Mouse (Mus musculus) lung, postnatal 14 days (tissue): ENCODE measurements around the gene Spns3.

Experiments used
- DNase-seq: peaks from one replicate; pipeline ENCODE4 v3.0.0; 2021

Spns3 gene

DNA sequence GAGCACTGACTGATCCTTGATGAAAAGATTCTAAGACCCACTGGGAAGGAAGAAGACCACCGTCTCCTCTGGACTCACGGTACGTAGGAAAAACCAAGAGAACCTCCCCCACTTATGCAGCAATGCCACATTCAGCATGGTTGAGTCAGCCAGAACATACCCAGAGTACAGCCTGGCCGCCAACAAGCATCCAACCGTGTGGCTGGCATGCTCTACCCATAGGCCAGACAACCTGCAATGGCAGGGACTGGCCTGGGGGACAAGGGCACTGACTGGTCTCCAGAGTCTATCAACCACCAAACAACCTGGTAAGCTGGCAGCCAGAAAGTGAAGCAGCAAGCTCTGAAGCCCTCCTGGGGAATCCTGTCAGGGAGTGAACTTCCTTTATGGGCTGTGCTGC, 41.7 kb downstream of the Spns3 start:
- DNase-seq: no peak

DNA sequence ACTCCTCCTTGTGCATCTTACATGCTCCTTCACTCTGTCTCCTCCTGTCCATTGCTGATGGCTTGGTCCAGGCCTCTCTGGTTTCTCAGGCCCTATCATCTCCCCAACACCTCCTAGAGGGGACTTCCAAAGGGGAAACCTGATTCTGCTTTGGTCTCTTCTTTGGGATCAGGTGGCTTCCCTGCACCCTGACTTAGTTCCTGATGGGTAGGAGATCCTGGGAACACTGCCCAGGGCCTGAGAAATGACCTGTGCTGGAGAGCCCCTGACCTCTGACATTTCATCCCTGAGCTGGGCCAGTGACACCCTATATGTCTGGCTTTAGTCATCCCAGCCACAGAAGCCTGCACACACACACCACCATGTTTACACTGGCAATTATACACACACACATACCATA, 42.7 kb downstream of the Spns3 start:
- no peak for DNase-seq

DNA sequence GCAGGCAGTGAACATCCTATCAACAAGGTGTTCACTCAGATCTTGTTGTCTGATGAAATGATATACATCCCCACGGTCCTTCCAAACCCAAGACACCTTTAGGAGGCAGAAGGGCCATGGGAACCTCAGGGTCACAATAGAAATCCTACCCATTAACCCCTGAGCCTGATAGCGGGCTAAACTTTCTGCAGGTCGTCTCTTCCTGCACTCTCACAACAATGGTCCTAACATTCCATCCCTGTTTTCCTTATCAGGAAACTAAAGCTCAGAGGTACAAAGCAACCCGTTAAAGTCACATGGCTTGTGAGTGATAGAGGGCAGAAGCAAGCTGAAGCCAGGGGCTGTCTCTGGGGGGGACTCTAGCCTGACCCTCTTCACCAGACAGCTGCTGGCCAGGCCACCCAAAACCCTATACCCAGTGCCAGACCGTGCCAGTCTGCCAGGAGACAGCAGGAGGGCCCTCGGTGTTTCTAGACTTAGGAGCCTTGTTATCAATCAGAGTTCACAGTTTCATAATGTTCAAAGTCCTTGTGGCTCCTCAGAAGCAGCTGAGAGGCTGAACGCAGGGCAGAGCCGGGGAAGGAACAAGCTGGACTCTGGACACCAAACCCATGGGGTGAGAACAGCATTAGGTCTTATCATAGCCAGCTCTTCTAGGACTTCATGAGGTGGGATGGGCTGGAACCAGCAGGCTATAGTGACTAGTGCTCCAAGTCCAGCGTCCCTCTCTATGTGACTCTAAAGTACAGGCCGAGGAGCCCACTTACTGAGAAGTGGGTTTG, 46.1 kb downstream of the Spns3 start:
- DNase-seq: no peak

DNA sequence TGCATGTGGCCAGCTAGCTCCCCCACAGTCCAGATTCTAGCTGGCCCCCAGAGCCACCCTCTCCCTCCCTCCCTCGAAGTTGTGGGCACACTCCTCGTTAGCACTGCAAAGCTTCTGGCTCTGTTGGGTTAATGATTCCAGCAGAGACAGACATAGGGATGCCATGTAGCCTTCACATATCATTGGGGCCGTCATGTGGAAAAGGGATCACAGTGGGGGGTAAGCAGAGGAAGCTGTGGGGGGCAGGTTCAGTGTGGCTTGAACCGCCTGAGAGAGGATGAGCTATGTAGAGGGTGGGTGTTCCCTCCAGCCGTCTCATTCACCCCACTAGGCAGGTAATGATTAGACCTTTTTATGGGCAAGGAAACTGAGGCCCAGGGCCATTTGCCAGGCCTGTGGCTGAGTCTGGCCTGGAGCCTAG, 46.8 kb downstream of the Spns3 start:
- DNase-seq: no peak

DNA sequence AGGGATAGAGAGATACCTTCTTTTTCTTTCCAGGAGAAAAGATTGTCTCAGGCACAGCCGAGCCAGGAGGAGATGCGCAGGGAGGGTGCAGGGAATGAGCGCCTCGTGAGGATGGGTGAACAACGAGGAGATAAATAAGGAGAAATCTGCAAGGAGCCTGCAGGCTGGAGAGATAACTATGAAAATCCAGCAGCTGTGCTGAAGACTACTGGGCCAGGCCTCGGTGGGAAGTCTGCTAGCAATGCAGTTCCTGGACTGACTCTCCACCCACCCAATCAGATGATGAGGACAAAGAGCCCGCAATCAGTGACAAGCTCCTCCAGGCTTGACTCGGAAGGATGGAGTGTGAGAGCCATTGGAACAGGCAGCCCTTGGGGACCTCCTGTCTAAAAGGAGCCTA, 48.1 kb downstream of the Spns3 start:
- no peak for DNase-seq

DNA sequence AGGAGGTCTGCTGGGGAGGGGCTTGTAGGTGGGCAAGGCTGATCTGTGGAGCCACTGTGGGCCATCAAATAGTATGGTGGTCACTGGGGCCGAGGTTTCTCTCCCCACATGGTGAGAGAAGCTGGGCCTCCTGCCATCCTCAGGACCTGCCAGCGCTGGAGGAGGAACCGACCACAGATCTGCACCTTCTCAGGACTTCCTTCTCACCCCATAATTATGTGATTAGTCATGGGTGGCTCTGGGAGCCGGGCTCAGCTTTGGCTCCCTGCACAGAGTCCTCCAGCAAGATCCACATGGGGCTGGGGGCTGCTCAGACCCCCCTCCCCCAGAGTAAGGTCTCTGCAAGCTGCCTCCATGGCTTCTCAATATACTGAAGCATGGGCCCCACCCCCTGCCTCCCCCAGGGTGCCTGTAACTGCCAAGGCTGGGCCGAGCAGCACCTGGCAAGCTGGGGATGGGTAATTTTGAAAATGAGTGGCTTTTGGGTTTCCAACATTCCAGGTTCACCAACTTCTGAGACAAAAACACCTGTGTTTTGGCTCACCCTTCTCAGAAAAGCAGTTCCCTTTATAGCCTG, 48.8 kb downstream of the Spns3 start:
- DNase-seq: no peak

DNA sequence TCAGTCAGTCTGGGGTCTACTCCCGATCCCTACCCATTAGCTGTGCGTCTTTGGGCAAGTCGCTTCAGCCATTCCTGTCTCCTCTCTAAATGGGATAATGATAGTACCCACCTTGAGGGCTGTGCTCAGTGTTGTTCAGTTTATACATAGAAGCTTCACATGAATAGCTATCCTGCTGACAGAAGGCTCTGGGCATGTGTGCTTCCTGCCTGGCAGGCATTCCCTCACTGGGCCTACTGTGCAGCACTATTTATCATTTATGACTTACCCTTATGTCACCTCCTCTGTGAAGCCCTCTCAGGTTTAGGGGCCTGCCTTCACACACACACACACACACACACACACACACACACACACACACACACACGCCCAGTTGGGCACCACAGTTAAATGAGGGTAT, 50.2 kb downstream of the Spns3 start:
- no peak for DNase-seq

DNA sequence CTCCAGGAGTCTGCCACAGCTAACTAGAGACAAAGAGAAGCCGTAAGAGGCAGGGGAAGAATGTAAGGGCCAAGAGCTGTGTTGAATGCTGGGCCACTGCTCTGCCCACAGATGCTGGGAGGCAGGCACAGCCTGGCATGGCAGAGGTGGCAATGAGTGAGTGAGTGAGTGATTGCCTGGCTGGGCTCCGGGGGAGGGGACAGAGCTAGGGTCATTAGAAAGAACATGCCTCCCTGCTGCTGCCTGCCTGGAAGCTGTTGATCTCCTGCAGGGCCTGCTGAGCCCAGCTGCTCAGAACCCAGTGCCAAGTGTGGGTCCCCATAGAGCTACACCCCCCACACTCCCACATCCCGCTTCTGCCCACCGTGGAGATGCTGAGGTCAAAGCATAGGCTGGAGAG, 52.9 kb downstream of the Spns3 start:
- no peak for DNase-seq

DNA sequence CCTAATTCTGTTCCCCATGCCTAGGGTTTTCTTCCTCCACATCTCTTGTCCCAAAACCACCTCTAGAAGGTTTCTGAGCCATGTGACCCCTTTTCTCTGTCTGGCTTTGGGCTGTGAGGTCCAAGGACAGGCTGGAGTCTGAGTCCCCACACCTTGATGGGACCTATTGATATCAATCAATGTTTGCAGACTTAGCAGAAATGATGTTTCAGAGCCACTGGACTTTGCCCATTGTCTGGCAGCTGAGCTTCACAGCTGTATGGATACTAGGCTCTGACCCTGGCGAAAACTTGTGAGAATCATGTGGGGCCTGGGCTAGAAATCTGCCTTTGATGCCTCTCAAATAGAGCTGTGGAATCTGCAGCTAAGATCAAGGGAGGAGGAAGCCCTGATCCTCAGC, 53.5 kb downstream of the Spns3 start:
- no peak for DNase-seq

DNA sequence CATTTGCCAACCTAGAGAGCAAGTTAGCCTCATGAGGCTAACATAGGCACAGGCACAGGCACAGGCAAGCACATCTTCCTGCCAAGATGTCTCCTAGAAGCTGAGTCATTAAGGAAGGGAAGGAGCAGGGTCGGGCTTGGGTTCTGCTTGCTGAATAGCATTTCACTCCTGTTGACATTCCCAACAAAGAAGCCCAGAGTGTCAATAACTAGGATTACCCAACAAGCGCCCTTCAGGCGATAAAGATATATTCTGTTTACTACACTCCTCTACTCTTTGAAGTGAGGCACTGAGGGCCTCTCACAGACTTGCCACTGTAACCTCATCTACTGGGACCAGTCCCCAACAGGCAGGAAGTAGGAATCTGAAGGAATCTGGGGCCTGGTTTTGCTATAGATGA, 54.2 kb downstream of the Spns3 start:
- no peak for DNase-seq

DNA sequence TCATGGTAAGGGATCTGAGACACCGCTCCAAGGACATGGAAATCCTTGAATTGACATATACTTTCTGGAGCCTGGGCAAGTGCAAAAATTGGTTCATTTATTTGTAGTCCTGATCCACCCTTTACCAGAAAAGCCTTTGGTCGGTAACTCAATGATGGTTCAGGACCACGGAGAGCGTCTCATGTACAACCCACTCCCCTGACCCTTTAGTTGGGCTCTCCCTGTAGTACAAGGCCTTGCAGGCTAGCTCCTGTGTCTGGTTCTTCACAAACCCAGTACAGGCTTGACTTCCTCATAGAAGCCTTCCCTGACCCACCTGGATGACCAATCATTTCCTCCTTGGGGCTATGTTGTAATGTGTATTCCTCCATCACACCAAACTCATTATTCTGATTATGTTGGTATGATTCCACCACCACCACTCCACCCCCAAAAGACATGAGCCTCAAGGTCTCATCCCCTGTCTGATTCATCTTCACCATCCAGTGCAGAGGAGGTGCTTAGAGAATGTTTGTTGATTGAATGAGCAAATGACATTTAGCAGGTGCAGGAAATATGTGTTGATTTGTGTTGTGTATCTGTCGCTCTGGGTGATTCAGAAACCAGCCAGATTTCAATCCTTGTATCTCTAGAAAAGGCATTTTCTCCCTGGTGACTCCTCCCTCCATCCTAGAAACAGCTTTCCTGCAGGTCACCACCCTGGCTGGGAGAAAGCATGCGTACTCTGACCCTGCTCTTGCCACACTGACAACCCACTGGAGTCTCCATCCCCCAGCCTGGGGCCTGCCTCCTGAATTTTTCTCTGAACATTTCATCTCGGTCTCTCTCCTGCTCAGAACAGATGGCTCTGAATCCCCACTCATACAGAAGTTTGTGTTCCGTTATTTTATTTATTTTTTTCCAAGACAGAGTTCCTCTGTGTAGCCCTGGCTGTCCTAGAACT, 56.0 kb downstream of the Spns3 start:
- DNase-seq: no peak

DNA sequence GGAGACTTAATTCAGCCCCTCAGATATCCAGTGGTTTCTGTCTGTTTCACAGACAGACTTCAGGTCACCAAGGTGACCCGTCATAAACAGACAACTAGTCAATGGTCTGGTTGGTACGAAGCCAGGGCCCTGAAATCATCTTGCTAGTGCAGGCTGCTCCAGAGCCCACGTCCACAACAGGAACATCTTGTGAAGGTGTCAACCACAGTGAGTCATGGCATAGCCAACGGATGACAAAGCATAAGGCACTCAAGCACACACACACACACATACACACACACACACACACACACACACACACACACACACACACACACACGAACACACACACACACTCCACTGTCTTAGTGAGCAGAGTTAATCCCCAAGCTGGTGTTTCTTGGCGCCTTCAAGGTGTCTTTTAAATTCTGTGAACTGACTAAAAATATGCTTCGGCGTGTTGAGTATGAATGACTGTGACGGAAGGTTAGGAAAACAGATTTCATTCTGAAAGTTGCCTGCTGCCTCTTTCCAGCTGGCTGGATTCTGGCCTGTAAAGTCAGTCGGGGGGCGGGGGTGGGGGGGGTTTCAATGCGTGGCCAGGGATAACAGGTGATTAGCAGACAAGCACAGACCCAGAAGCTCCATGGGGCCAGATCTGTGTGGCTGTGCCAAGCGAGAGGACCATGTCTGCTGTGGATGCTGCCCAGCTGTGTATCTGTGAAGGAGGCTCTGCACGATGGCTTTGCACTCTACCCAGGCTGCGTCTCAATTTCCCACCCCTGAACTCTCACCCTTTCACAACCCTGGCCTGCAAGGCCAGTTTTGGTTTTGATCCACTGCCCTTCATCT, 59.0 kb downstream of the Spns3 start:
- DNase-seq: no peak

DNA sequence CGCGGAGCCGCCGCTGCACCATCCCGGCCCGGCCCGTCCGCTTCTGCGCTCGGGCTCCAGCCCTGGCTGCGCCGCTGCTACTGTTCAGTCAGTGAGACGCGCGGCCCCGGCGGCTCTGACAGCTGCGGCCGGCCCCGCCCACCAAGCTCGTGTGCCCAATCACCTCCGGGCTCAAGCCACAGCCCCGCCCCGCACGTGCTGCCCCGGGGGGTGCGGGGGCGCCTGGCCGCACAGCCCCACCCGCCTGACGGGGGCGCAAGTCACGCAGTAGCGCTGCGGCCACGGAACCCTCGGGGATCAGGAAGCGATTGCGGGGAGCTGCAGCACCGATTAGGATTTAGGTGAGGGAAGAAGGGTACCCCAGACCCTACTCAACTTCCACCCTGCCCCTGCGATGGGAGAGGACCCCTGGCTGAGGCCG, 60.4 kb downstream of the Spns3 start, which contains the start of gene Spns2:
Spns2 (minus strand) TSS at position 24 of the 421 bp plus-strand sequence.
- DNase-seq: peak; percentile 94

DNA sequence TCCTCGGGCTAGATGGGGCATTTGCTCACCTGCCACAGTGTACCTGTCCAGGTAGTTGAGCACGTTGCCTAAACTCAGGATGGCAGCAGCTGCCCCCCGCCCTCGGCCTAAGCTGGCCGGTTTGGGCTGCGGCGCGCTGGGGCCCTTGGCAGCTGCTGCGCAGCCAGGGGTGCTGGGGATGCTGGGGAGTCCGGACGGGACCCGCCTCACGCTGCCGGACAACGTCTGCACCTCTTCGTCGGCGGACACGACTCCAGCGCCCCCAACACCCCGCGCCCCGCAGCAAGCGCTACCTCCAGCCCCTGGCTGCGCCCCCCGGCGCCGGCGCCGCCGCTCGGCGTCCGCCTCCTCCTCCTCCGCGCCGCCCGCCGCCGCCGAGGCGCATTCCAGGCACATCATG, 60.9 kb downstream of the Spns3 start:
- DNase-seq: no peak

DNA sequence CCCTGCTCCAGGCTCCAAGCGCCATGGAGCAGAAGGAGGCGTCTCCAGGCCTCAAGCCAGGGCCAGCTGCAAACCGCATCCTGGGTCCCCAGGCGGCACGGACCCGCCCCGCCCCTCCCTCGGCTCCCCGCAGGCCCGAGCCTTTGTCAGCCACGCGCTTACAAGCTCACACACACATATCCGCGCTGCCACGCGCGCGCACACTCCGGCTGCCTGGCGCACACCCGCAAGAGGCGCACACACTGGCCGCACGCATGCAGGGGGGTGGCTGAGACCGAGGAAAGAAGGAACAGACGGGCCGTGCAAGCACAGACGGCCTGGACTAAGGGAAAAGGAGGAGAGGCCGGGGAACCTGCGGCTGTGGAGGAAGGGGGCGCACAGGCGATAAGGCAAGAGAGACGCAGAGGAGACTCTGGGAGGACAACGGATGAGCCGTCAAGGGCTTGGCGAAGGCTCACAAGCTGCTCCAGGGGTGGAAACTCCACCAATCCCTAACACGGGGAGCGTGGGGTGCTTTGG, 61.5 kb downstream of the Spns3 start:
- DNase-seq: no peak

DNA sequence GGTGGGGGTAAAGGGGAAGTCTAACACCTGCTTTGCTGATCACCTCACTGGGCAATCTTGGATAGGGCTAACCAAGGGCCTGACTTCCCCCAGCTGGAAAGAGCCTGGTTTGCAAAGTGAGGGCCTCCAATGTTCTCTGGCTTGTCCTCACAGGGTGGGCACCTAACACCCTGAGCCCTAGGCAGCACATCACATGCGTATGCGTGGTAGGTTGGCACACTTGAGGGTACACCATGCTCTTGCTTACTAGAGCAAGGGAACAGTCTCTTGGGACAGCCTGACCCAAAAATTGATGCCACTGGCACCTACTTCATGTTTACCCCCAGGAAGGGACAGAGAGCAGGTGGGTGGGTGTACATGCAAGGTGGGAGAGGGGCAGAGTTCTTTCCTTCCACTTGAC, 62.6 kb downstream of the Spns3 start:
- DNase-seq: no peak

DNA sequence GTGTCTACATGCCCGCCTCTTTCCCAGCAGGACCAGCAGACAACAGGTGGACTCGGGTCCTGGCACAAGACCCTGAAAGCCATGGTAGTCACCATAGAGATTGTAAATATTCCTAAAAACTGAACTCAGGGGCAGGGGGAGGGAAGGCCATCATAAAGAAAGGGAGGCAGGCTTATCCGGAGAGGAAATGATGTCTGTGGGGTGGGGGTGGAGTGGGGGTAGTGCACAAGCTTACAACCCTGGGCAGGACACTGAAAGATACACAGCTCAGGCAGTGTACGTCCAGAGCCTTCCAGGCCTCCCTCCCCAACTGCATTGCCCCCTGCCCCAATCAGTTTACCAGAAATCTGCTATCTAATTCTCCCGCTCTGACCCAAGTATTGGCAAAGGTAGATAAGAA, 63.1 kb downstream of the Spns3 start:
- DNase-seq: no peak

DNA sequence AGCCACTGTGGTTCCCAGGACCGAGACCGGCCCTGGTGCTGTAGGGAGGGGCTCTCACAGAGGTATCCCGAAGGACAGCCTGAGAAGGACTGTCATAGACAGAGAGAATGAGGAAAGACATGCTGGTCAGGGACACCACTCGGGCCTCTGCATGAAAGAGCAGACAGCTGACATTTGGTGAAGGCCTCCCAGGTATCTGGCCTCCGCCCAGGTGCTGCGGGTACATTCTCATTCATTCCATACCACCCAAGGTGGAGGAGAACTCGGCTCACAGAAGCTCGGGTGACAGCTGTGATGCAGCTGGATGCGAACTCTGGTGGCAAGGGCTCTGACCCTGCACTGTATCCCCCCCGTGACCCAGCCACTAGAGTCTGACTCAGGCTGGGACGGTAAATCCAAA, 64.3 kb downstream of the Spns3 start:
- DNase-seq: no peak

DNA sequence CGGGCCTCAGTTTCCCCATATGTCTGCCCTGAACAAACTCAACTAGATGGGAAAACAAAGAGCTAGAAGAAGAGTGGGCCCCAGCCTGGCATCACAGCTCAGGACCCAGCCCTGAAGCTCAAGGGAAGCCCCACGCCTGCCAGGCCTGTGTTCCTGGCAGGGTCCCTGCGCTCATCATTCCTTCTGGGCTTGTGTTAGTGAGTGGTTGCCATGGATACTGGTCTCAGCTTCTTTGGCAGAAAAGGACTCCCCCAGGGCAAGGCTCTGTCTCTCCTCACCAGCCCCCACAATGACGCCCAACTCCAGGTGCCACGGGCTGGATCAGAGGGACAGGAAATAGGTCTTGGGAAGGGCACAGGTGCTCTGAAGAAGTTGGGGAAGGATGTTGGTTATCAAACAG, 65.1 kb downstream of the Spns3 start:
- DNase-seq: no peak

DNA sequence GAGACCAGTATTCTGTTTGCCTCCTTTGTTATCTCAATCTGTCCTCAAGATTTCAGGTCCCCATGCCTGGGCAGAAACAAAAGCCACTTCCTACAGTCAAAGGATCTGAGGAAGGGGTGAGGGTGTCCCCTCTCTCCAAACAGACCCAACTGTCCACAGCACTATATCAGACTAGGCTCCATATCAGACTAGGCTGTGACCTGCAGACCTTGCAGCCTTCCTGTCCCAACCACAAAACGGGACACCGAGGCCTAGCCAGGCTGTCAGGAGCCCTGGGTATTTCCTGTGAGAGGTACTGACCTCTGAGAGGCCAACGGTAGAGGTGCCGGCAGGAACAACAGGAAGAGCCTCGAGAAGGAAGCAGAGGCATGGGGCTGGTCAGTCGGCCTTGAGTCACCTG, 65.8 kb downstream of the Spns3 start:
- DNase-seq: no peak

DNA sequence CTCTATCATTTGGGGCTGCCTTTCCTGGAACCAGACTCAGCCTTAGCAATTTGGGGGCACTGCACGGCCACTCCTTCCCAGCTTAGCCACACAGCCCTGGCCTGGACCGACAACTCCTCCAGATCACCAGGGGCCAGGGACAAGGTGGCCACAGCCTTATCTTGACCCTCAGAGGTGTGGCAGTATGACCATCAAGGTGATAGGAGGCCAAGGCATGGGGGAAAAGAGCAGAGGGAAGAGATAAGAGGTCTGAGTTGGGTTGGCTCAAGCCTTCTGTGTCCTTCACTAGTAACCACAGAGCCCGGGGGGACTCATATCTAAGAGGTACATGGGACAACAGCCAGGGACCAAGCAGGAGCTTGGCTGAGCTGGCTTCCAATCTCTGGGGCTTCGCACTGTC, 68.4 kb downstream of the Spns3 start:
- no peak for DNase-seq

DNA sequence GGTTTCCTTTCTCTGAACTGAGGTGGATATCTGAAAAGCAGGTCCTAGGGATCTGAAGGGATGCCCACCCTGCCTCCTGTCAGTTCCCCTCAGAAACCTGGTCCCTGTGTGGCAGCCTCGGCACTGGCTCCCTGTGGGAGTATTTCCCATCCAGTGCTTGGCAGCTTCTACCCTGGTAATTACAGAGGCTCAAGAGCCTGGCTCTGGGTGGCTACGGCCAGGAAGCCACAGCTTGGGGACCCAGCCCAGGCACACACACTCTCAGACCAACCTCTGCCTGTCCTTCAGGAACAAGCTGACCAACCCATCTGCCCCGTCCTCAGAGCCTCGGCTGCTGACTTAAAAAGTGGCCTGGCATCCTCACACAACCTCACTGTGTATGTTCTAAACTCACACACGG, 69.0 kb downstream of the Spns3 start:
- DNase-seq: no peak

DNA sequence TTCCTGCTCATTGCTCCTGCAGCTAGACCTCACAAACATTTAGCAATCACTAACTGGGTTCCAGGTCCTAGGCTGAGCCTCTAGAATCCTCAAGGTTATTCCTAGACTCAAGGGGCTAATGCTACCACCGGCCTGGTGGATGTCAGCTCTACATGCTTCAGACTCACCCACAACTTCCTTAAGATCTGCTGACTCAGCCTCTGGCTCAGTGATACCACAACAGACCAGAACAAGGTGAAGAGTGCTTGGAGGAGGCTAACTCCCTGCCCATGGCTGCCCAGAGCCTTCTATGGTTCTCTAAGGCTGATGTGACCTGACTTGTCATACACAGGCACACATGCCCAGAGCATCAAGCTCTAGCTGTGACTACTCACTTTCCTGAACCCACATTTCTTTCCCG, 70.8 kb downstream of the Spns3 start:
- DNase-seq: no peak
